Mouse (Mus musculus) stomach, adult 2 months (tissue): ENCODE measurements around the gene Tekt5. TPM values are rescaled to one million over a fixed set of nuclear protein-coding genes. Genes with fewer than 3 reads are reported as not detected.

Experiments
- polyA plus RNA-seq: library from polyadenylated mRNA; depleted of rRNA; stranded (reverse); fragments of >200 nt; gene quantifications from 2 replicates; pipeline ENCODE4 v1.2.3, GENCODE M21; 2012; rRNA removed

Gene Tekt5
- 0.35 TPM in 2 replicates for polyA plus RNA-seq

DNA sequence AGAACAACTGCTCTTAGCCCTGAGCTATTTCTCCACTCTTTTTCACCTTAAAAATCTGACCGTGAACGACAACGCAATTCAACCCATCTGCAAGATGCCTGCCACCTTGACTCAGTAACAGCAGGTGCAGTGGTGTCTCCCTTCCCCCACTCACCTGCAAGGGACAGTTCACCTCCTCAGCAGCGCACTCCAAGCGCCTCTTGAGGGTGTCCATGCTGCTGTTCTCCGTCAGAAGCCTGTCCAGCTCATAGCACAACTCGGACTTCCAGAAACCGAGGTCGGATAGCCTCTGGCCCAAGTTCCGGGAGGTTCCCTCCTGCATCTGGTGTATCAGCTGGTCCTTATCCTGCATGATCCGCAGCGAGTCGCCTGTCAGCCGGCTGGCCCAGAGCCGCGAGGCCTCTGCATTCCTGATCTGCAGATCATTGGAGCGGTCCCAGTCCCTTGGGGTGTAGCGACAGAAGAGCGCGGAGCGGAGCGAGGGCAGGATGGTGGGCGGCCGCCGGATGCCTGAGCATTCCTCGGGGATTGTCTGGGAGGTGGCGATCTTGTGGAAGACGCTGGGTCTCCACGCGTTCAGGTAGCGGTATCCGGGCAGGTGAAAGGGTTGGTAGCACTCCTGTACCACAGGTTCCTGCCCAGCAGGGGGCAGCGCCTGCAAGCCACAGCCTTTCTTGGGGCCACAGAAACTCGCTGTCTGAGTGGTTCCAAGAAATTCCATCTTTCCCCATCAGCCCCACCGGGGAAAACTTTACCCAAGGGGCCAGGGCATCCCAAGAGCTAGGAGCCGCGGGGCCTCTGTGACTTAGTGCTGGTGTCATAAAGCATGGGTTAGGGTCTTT lies at the start of gene Tekt5:
Tekt5 (minus strand) TSS at position 792 of the 842 bp plus-strand sequence.

DNA sequence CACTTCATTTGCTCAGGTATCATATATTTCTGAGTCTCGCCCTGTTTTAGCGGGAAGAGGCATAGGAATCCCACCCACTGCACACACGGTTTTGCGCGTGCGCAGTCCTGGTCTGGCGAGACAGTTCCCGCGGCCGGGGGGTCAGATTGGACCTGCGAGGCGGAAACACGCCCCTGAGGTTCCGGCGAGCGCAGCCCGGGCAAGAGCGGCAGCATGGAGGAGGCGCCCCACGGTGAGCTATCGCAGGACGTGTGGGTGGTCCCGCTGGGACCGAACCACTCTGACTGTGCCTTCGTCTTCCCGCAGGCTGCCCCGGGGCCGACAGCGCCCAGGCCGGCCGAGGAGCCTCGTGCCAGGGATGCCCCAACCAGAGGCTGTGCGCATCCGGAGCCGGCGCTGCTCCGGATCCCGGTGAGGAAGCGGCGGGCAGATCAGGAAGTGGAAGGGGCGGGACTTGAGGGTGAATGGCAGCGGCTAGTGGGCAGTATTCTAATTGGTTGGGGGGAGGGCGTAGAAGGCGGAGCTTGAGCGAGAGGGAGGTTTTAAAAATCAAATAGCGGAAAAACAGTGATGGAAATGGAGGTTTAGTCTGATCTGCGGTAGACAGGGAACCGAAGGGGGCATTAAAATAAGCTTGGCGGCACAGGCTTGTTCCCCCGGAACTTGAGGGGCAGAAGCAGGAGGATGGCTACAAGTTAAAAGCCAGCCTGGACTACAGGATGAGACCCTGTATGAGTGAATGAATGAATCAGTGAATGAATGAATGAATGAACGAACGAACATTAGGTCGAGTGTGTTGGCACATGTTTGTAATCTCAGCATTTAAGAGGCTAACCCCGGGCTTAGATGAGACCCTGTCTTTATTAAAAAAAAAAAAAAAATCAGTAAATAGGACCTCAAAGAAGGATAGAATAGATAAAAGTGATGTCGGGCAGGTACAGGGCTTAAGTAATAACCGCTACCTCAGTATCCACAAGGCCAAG lies 16.8 kb upstream of the Tekt5 start, which contains the start of gene Nubp1:
Nubp1 (plus strand) TSS at position 185 of the 983 bp plus-strand sequence.

DNA sequence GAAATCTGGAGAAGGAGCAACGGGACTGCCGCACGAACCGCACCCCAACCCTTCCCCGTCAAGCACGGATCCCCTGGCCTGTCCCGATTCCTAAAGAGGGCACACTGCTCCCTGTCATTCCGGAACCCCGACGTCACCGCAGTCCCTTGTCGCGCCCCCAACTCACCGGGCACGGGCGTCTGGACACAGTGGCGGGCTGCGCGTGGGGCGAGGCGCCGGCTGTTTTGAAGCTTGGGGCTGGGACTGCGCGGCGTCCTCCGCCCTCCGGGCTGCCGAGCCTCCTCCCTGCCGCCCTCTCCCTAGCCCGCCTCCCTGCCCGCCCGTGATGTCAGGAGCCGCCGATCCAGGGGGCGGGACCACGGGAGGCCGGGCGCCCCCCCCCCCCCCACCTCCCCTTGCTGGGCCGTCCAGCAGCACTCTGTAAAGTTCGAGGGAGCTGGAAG lies 81.6 kb downstream of the Tekt5 start, which contains the start of gene Emp2:
Emp2 (minus strand) TSS at position 323 of the 443 bp plus-strand sequence.

Other genes starting within 250 kb of the Tekt5 start
- gene Rpl39l, start 225.3 kb downstream of the Tekt5 start, polyA plus RNA-seq: not detected in 2 replicates
- not detected in 2 replicates for gene Atf7ip2, start 202.8 kb downstream of the Tekt5 start, polyA plus RNA-seq
- gene Emp2, start 81.5 kb downstream of the Tekt5 start, polyA plus RNA-seq: 32.6 and 37.6 TPM in 2 replicates
- gene Nubp1, start 16.5 kb upstream of the Tekt5 start, polyA plus RNA-seq: 8.1 and 8.6 TPM in 2 replicates
- 0.44 and 0.62 TPM in 2 replicates for gene Tvp23a, start 51.9 kb upstream of the Tekt5 start, polyA plus RNA-seq
- 1.1 TPM in 2 replicates for gene Ciita, start 84.6 kb upstream of the Tekt5 start, polyA plus RNA-seq
- 44.1 and 84.4 TPM in 2 replicates for gene Dexi, start 147.6 kb upstream of the Tekt5 start, polyA plus RNA-seq
- gene Clec16a, start 149.8 kb upstream of the Tekt5 start, polyA plus RNA-seq: 4.4 and 4.7 TPM in 2 replicates